Mouse (Mus musculus): ENCODE data around the gene Dusp28.

The Dusp28 gene

DNA sequence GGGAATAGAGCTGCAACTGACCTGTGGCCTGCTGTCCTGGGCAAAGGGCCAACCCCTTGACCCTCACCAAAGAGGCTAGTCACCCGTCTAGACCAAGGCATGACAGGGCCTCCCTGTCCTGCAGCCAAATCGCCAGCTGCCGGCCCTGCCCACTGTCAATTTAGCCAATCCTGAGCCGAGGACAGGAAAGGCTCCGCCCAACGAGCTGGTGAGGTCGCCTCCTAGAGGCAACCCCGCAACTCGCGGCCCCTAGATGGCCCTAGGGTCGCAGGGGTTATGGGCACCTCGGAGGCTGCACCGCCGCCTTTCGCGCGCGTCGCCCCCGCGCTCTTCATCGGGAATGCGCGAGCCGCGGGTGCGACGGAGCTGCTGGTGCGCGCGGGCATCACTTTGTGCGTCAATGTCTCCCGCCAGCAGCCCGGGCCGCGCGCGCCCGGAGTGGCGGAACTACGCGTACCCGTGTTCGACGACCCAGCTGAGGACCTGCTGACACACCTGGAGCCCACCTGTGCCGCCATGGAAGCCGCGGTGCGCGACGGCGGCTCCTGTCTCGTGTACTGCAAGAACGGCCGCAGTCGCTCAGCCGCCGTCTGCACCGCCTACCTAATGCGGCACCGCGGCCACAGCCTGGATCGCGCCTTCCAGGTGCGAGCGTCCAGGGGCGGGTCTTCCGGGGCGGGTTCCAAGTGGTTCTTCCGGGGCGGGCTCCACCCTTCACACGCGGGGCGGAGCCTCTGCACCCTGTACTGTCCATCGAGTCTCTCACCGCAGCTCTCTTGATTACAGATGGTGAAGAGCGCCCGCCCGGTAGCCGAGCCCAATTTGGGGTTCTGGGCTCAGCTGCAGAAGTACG lies at the start of gene Dusp28:
Gene Dusp28 (plus strand): TSS at position 203 of the 853 bp plus-strand sequence.
- DNase-seq (ENCODE audit: low spot score), result peak; percentile 96

DNA sequence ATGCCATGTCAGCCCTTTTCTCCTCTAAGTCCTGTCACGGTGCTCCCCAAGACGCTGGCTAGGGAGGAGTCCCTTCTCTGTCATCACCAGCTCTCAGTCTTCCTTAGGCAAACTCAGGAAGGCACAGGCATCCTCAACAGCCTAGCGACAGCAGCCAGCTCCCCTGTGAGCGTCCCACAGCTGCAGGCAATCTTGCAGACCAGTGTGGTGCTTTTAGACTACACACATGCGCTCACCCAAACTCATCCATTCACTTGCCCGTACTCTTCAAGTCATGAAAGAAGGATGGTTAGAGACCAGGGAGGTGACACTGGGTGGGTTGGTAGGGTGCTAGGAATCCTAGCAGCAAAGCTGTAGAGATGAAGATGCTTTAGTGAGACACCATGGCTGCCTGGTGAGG lies 45.3 kb upstream of the Dusp28 start:
- DNase-seq (ENCODE audit: low spot score), result no peak

DNA sequence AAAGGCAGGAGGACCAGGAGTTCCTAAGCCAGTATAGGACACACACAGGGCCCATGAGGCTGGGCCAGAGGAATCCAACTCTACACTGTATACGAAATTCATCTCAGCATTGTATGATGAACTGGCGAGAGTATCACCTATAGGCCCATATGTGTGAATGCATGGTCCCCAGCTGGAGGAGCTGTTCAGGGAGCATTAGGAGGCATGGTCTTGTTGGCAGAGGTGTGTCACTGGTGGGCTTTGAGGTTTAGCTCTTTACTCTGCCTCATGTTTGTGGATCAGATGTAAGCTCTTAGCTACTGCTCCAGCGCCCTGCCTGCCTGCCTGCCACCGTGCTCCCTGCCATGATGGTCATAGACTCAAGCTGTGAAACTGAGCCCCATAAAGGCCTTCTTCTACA lies 43.5 kb upstream of the Dusp28 start:
- DNase-seq (ENCODE audit: low spot score), result no peak

DNA sequence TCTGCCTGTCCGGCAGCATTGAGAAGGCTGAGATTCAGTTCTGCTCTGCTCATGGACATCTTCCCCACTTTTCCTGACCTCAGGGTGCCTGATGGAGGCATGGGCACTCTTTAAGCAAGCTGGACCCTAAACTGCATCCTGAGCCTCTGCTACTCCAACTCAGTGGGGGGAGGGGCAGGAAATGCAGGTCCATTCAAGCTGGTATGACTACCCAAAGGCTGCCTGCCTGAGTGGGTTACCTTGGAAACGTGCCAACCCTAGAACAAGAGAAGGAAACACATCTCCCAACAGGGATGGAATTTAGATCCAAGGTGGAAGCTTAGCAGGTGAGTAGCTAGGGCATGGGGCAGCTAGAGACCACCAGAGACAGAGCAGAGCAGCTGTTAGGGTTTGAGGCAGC lies 40.6 kb upstream of the Dusp28 start:
- DNase-seq (ENCODE audit: low spot score), result no peak

DNA sequence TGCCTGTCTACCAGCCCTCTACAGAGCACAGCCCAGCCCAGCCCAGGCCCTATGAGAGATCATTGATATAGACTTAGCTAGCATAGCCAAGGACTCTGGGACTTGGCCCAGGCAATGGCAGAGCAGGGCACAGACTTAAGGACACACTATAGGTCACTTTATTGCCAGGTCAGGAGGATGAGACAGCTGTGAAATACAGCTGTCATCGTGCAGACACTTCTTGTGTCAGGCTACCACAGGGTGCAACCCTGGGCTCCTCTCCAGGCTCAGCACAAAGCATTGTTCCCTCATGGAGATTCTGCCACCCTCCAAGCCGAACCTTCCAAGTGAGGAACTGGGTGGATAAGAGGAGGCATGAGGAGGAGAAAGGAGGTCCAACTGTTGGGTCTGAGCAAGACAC lies 36.8 kb upstream of the Dusp28 start:
- no peak for DNase-seq (ENCODE audit: low spot score)

DNA sequence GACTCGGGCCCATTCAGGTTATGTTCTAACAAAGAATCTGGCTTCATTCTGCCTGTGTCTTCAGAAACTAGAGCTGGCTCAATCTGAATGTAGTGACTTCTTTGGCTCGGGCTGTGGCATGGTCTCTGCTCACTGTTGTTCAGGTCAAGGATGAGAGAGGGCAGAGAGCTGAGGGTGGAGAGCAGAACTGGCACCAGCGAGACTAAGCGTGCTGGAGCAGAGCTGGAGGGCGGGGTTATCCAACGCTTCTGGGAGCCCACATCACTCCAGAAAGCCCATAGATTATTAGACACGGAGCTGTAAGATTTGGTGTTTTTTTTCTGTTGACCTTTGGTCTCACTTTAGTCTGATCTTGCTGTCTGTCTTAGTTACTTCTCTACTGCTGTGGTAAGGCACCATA lies 34.1 kb upstream of the Dusp28 start:
- DNase-seq (ENCODE audit: low spot score), result no peak

DNA sequence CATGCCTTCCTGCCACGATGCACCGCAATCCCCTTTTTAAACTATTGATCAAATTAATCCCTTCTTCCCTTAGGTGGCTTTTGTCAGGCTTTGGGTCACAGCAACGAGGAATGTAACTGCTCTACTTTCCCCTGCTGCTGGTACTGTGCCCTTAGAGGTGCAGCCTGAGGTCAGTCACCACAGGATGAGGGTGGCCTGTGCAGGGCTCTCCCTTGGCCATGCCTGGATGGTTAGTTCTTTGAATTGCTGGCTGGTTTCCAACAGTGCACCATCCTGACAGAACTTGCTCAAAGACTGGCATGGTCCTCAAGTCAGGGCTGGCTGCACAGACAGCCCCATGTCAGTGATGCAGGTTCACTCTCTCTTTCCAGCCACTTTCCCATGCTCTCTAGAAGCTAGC lies 32.8 kb upstream of the Dusp28 start:
- no peak for DNase-seq (ENCODE audit: low spot score)

DNA sequence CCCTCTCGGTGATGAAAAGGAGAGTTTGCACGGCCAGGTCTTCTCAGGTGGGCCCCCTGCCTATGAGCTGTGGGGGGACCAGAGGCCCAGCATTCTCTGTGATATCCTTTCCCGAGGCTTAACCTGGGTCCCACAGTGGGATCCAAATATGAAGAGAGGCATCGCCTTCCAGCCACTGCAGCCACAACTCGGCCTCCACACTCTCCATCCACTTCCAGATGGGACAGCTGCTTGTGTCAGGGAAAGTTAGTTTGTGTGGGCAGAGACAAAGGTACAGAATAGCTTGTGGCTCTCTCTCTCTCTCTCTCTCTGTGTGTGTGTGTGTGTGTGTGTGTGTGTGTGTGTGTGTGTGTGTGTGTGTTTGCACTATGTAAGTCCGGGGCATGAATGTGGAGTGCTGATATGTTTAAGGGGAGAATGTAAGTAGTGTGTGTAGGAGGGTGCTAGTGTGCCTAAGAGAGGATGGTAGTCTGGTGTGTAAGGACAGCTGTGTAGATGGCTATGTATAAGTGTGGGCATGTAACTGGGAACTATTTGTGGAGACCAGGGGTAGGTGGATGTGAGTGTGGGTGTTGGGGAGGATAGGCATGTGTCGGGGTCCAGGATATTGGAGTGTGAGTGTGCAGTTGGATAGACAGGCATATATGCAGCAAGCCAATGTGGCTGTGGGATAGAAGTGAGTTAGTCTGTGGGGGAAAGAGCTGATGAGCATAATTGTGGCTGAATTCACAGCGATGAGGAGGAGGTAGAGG lies 31.2 kb upstream of the Dusp28 start:
- no peak for DNase-seq (ENCODE audit: low spot score)

DNA sequence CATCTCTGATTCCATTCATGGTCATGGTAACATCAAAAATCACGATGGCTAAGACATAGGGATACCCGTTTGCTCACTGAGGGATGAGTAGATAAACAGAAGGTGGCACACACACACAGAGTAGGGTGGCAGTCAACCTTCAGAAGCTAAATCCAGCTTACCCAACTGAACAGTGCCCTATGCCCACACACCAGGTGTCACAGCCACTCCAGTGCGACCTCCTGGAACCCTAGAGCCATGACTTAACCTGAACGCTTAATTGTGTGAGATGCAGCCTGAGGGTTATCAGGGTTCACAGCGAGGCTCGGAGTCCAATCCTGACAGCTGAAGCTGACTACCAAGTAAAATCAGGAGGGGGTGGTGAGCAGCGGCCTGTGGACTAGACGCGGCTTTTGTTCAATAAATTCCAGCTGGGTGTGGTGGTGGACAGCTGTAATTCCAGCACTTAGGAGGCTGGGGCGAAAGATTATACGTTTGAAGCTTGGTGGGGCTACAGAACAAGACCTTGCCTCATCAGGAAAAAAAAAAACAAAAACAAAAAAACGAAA lies 29.3 kb upstream of the Dusp28 start:
- DNase-seq (ENCODE audit: low spot score), result no peak

DNA sequence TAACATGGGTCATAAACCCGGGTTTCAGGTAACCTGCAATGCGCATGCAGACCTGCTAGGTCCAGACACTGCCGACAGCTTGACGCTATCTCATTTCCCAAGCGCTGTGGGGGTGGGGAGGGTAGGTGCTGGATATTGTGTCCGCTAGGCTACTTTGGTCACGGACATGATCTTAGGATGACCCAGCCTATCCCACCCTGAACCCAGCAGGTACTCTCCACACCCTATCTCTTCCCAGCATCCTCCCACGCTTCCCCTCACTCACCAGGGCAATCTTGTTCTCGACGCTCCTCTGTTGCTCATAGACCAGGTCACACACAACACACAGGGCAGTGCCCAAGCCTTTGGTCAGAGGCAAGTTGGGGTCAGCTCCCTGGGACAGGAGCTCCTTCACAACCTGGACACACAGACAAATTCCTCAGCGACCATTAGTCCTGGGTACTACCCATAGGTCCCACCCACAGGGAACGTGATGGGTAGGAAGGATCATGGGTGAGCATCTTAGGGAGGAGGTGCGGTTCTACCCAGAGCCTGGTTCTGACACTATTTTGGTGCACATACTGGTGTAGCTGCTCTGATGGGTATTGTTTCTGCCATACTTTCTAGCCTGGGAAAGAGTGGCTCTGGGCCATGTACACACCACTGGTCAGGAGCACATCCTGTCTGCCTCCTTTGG lies 28.6 kb upstream of the Dusp28 start:
- DNase-seq (ENCODE audit: low spot score), result no peak

DNA sequence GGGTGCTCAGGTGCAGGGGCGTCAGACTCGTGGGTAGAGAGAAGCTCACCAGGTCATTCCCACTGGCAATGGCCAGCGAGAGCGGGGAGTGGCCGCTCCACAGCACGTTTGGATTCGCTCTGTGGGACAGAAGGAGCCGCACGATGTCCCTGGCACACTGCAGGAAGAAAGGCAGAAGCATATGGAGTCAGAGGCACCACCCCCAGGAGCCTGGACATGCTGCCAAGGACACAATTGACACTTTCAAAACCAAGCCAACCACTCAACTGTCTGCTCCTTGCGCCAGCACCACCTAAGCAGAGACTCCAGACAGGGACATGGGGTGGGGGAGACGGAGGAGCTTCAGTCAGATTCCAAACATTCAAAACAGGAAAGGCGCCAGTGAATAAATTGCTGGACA lies 27.5 kb upstream of the Dusp28 start:
- no peak for DNase-seq (ENCODE audit: low spot score)

DNA sequence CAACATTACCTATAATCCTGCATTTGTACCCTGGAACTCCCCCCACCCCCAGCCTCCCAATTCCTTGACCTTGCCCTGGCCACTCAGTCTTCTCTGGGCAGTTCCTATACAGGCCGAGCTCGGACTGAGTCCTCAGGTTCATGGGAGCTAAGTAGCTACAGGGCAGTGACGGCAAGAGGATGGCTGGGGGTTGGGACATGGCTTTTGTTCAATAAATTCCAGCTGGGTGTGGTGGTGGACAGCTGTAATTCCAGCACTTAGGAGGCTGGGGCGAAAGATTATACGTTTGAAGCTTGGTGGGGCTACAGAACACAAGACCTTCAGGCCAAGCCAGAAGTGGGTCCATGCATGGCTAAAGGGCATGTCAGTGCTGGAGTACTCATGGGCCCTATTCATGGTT lies 26.7 kb upstream of the Dusp28 start:
- no peak for DNase-seq (ENCODE audit: low spot score)

DNA sequence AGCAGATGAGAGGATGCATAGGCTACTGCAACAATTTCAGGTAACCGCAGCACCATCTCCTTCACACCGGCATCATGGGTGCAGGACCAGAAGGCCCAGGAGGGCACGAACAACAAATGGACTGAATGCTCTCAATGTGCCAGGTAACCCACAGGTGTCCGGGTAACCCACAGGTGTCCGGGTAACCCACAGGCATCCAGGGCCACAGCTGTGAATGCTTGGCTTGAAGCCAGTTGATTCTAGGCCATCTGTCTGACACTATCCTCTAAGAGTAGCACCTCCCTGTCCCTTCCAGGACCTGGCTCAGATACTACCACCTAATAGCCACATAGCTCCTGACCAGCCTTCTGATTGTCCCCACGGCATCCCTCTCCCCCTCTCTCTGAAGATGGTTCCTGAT lies 24.8 kb upstream of the Dusp28 start:
- DNase-seq (ENCODE audit: low spot score), result no peak

DNA sequence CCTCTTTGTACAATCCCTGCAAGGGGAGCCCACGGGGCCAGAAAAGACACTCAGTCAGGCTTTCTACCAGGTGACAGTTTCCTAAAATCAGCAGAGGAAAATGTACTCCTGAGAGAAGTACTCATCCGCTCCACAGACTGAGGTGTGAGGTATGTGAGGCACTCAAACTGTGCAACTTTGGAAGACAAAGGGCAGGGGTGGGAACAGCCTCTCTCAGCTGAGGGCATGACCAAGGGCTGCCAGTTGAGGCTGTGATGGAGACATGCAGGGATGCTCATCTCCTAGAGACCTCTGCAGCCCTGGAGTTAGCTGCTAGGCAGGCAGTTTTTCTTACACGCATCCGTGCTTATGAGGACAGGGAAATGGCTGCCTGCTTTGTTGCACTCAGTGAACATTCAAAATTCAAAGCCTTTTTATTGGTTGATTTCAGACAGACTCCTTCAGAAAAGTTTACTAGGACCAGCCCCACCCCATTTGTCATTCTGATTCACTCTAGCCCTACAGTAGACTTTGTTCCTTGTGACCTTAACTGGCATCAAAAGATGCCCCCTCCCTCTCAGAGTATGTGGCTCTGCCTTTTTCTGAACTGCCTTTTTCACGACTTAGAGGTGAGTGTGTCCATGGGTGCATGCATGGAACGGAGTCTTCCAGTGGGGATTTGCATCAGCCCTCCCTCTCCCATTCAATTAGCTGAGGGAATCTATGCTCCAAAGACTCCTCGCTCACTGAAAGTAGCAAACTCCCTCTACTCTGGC lies 17.7 kb upstream of the Dusp28 start:
- DNase-seq (ENCODE audit: low spot score), result no peak

DNA sequence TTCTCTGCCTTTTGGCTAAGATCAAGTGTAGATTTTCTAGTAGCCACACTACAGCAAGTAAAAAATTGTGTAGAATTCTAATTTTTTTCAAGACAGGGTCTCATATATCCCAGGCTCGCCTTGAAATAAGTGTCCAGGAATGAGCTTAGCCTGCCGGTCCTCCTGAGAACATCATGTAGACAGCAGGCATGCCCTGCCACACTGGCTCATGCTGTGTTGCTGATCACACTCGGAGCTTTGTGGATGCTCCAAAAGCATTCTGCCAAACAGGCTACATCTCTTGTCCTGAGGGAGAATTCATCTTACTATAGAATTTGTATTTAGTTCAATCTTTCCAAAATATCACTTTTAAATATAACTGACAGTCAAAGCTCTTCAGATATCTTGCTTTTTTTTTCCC lies 14.0 kb upstream of the Dusp28 start:
- DNase-seq (ENCODE audit: low spot score), result no peak

DNA sequence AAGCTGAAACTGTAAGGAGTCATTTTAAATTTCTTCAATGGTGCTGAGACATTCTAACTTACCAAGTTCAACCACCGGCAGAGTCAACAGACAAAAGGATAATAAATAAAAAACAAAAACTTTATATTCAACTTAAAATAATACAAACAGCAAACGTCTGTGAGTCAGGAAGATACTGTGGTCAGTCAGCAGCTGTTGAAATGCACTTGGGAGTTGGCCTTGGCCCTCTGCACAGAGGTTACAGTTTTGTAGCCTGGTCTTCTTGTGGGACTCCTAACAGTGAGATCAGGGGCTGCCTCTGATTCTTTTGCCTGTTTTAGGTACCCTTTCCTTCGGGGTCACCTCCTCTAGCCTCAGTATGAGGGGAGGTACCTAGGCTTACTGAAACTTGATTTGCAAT lies 12.9 kb upstream of the Dusp28 start:
- no peak for DNase-seq (ENCODE audit: low spot score)

DNA sequence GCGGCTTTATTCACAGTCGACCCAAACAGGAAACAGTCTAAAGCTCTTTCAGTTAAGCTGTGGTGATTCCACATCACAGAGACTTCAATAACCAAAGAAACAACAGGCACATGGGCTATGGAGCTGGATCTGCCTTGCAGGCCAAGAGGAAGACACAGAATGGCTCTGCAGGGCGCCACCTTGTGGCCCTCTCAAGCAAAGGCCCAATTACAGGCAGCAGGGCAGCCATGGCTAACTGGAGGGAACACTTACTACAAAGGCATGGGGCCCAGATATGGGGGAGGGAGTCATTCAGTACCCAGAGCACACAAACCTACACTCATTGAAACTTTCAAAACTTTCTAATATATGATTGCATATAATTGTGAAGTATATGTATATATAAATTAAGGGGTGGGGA lies 11.7 kb upstream of the Dusp28 start:
- peak; percentile 91 for DNase-seq (ENCODE audit: low spot score)

DNA sequence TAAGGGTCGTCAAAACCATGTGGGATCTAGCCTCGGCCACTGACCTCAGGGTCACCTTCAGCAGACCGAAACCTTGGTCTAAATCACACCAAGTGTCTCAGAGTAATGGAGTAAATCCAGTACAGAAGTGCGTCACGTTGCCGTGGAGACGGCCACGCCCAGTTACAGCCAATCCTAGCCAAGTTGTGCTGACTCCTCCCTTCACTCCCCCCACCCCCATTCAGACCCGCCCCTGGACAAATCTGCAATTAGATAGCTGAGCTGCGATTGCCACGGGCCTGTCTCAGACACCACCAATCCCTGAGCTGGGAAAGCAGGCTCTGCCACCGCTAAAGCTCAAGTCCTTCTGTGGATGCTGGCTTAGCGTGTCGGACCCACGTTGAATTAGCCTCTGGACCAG lies 4.0 kb upstream of the Dusp28 start, which contains the start of gene Ankmy1:
Gene Ankmy1 (minus strand): TSS at position 121 of the 400 bp plus-strand sequence.
- DNase-seq (ENCODE audit: low spot score), result peak; percentile 93

DNA sequence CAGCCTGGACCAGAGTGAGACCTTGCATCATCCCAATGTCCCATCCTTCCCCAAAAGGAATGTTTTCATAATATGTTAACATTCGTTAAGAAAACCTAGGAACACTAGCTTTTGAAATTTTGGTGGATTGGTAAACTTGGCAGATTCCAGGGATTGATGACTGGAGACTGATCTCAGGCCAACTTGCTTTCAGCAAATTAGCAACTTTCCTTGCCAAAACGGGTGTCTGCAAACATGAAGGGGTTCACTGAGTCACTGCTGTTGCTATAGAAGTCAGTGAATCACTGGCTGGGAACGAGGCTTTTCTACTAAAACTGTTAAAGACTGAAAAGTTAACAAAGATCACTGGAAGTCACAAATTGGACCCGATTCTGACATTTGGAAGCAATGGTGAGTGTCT lies 3.2 kb upstream of the Dusp28 start:
- DNase-seq (ENCODE audit: low spot score), result no peak

DNA sequence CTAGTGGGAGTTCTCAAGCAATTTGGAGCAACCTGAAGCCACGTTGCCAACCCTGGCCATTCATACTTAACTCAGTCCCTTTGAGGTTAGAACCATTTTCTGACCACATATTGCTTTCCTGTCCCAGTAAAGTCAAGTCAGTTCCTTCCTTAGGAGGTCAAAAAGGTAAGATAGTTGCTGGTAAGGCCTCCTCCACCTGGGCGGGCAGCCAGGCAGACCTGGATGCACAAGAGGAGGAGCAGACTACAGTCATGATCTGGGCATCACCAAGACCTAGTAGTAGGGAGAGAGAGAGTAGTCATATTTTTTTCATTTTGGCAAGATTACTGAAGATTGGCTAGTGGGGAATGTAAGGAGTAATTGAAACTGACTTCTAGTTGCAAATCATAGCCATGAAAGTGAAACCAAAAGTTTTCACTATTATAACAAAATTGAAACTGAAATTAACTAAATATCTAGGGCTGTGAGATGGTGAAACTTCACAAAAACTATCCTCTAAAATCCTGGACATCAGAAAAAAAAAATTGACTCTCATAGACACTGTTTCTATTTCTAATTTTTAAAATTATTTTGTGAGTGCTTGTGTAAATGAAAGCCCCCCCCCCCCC lies 974 bp upstream of the Dusp28 start:
- DNase-seq (ENCODE audit: low spot score), result no peak

DNA sequence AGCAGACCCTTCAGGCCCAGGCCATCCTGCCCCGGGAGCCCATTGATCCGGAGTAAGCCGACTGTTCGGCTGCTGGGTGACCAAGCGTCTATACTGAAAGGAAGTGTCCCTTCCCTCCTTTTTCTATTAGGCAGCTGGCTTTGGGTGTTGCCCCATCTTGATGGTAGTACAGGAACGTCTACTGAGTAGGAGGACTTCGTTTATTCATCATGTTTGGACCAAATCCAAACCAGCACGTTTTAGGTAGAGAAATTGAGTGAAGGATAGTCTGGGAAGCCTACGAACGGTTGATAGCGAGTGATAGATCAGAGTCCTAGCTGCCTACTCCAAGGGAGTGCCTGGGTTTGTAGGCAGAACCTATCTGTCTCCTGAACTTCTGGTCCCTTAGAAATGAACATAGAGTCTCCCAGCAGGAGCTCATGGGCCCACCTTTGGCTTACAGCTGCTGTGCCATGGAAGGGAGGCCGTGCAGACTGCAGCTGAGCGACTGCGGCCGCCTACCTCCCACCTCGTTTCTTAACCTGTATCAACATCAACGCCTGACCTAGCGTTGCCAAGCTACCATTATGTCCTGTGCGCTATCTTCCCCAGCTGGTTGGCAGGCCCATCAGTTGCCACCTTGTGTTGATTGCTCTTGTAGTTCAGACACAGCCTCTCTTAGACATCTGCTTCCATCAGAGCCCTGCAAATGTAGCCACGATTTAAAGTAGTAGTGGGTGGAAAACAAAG lies 1.0 kb downstream of the Dusp28 start:
- no peak for DNase-seq (ENCODE audit: low spot score)
